Mouse (Mus musculus) megakaryocyte, embryonic 14.5 days (primary cell): ENCODE measurements around the gene Inip.

ENCODE experiments used
- FLI1 ChIP-seq: IDR thresholded peaks from 2 replicates; pipeline ENCODE4 v1.6.1; 2012; ENCODE audit warnings: low read length, inconsistent platforms, mixed read lengths
- GATA1 ChIP-seq: IDR thresholded peaks from 3 replicates; pipeline ENCODE4 v1.6.1; 2012; ENCODE audit warnings: mixed read lengths, low read length, inconsistent platforms, borderline replicate concordance

DNA sequence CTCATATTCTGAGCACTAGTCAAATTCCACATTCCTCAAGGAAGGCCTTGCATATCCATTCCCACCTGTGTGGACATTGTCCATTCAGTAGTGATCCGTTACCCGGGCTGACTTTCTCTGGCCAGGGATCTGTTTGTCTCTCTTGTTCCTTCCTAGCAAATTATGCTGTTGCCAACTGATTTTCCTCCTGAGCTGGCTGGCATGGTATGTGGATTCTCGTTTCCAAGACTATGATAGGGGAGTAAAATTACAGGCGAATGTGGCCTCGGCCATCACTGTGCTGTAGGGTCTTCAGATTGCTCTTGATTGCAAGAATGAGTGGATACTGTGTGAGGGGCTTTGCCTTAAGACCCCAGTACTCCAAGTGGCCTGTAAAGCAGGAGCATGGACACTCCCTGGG lies 25.0 kb upstream of the Inip start:
- TF ChIP-seq FLI1, result no peak
- no peak for TF ChIP-seq GATA1
